Mouse (Mus musculus): ENCODE data around the gene She.

Gene She

GRCm38 (mm10) chr3:89882556-89883181, 51.5 kb downstream of the She start:
- DNase-seq (ENCODE audit: low read depth) = no peak

- peak; percentile 95 for DNase-seq (ENCODE audit: low read depth)
Observed at GRCm38 (mm10) chr3:89883582-89884041, 52.4 kb downstream of the She start.

- DNase-seq (ENCODE audit: low read depth) = no peak
Observed at GRCm38 (mm10) chr3:89885766-89886165, 54.6 kb downstream of the She start.

DNA sequence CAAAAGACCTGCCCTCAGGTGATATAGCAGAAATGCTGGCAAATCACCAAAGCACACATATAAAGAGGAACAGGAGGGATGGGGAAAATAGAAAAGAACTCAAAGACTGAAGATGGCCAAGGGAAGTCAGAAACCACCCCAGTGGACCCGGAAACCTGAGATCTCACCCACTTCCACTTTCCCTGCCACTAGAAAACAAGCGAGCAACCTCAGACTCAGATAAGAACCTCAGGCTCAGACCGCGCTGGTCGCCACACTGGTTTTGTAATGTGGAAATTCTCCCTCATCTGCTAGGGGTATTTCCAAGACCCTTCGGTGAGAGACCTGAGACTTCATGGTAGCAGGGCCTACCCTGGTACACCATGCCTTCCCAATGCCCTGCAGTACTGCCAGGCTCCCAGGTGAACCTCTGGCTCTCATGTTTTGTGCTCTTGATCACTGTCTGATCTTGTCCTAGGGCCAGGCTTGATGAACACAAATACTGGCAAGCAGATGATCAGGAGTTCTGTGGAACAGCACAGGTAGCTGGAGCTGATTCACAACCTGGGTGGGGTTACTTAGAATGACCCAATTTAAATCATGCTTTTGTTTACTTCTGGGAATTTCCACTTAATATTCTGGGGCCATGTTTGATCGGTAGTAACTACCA, 56.5 kb downstream of the She start:
- DNase-seq (ENCODE audit: low read depth) = peak; percentile 92

- no peak for DNase-seq (ENCODE audit: low read depth)
Observed at GRCm38 (mm10) chr3:89889841-89890430, 58.8 kb downstream of the She start.

DNA sequence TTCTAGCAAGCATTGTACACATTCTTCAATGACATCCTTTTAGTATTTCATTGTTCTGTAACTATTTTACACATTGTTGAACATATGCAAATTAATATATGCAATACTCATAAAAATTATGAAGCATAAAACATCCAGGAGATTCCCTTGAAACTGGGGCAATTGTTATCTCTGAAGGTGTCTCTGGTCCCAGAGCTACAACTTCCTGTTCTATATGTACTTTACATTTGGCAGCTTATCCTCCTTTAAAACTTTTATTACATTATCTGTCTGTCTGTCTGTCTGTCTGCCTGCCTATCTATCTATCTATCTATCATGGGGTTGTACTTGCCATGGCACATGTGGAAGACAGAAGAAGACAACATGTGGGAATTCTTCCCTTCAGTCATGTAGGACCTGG, 60.5 kb downstream of the She start:
- DNase-seq (ENCODE audit: low read depth) = no peak

DNA sequence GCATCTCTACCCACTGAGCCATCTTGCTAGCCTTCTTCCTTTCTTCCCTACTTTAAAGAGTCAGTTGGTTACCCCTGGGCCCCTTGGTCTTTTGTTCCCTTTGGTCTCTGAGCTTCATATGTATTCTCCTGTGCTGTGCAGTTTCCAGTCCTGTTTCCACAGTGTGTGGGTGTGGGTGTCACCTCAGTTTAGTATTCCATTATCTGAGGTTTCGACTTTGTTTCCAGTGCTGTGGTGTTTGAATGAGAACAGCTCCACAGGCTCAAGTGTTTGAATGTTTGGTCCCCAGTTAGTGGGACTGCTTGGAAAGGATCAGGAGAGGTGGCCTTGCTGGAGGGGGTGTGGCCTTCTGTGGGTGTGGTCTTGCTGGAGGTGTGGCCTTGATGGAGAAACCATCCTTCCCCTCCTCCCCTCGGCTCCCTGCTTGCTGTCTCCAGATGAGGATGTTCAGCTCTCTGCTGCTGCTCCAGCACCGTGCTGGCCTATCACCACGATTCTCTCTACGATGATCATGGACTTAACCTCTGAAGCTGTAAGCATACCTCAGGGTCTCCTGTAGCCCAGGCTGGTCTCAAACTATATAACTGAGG, 61.4 kb downstream of the She start:
- no peak for DNase-seq (ENCODE audit: low read depth)

DNA sequence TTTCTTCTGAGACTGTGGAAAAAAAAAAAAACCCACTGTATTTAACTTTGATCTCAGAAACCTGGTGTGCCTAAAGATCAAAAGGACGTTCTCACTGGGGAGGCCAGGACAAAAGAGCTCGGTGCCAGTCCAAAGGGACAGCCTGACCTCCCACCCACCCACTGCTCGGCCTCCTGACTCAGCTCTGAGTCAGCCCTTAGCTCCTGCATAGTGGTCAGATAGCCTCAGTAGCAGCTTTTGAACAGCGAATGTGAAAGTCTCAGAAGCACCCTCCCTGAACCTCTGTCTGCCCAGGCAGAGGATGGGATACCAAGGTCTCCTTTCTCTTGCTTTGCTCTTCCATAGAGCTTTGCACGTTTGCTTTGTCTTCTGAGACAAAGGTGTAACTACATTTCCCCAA, 65.4 kb downstream of the She start:
- DNase-seq (ENCODE audit: low read depth) = peak; percentile 73

DNA sequence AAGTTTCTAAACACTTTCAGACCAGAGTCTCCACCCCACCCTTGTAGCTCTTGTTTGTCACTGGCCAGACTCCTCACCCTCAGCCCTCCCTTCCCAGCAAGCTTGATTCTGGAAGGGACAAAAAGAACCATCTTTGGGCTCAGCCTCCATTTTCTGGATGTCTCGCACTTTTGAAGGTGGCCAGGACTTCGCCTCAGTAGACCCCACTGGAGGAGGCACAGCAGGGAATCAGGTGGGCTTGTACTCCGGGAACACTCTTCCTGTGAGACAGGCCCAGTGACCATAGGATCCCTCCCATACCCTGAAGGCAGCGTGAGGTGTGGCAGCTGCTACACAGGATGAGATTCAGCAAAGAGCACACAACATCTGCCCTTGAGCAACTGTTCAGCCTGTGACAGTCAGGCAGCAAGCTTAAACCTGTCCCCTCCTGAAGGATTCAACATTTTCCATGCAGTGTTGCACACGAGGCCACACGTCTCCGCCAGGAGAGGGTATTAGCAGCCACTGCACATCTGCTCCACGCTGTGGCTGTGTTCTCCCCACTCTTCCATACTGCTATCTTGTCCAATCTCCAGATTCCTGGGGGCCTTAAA, 66.1 kb downstream of the She start:
- DNase-seq (ENCODE audit: low read depth) = no peak

DNA sequence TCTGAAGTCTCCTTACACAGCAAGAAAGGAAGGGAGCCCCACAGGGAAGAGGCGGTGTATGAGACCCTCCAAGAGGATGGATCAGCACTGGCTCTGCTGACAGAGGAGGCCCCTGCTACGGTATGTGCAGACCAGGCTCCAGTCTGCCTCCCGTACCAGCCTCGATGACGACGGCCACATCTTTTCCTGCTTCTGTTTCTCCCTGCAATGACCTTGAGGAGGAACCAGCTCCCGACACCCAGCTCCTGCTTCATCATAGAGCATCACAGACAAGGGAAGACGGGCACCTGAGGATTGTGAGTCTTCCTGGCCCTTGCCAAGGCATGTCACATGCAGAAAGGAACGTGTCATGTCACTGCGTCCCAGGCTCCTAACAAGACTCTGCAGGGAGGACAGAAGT, 66.8 kb downstream of the She start:
- DNase-seq (ENCODE audit: low read depth) = no peak

DNA sequence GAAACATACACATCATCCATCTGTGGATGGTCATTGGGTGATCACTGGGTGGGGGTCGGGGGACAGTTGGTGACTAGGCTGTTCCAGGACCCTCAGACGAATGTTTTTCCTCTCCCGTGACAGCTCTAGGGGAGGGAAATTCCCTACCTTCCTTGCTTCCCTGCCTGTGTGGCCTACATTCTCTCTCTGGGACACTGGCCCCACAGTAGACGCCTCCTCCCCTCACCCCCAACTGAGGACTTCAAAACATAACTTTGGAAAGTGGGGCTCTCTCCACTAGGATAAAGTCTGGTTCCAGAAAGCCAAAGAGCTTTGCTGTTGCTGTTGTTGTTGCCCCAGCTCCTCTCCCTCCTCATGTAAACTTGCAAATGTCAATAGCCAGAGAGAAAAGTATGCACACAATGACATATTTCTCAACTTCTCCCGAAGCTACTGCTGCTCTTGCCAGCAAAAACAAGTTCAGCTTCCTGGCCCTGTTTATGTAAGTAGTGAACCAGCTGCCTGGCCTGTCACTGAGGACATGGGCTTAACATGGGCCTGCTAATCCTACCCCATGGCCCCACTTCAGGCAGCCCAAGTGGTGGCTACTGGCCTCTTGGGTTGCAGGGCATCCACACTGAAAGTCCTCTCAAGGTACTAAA, 67.8 kb downstream of the She start:
- DNase-seq (ENCODE audit: low read depth) = no peak

- DNase-seq (ENCODE audit: low read depth) = no peak
Observed at GRCm38 (mm10) chr3:89899511-89899908, 68.3 kb downstream of the She start.

- no peak for DNase-seq (ENCODE audit: low read depth)
Observed at GRCm38 (mm10) chr3:89907846-89908245, 76.7 kb downstream of the She start.
